Mouse (Mus musculus) erythroblast, embryonic 14.5 days (primary cell): ENCODE results near the gene Anks1.

ENCODE experiments used
- GATA1 ChIP-seq: IDR thresholded peaks from 2 replicates; pipeline ENCODE4 v1.6.1; 2012; ENCODE audit warnings: low read length, inconsistent platforms, mixed read lengths
- TAL1 ChIP-seq: IDR thresholded peaks from 3 replicates; pipeline ENCODE4 v1.6.1; 2012; ENCODE audit warnings: low read length, inconsistent platforms, mixed read lengths

GRCm38 (mm10) chr17:28007857-28008564, 98.9 kb downstream of the Anks1 start:
- TF ChIP-seq GATA1 (no peak), TAL1 (no peak)
